7 mouse cellular contexts compared by ENCODE assay signal in genomic region chr5:139483171-139483848, GRCm38 (mm10). TPM values are rescaled to one million over a fixed set of nuclear protein-coding genes. Genes with fewer than 3 reads are reported as not detected.
DNase-seq lines count a peak whose midpoint lies in the region; ATAC-seq and TF ChIP-seq lines count a peak whose summit lies in the region.

No protein-coding gene starts in this region.

- H3K4me1 ChIP-seq in forebrain, postnatal 0 days (ENCODE audit: insufficient read depth) = peaks cover 5% of the 10 kb centered on the region
- peaks cover 6% of the 10 kb centered on the region; the same call in 1 of the 2 replicates for H3K4me1 ChIP-seq in lung, postnatal 0 days (ENCODE audit: insufficient read depth, low read depth, low read length)
- peaks cover 10% of the 10 kb centered on the region; the same call in 1 of the 2 replicates for H3K4me1 ChIP-seq in stomach, embryonic 16.5 days (ENCODE audit: control insufficient read depth, insufficient read depth, low read length)

- H3ac ChIP-seq in C2C12 (ENCODE audit: control insufficient read depth, insufficient read length, low read depth) = peak overlapping the region; percentile 93

- no peak for ATAC-seq in forebrain, postnatal 0 days
- ATAC-seq in lung, postnatal 0 days = no peak
- no peak for ATAC-seq in stomach, embryonic 16.5 days (ENCODE audit: insufficient read depth, low FRiP score)

- peak overlapping the region; percentile 79 for H3K4me2 ChIP-seq in forebrain, postnatal 0 days (ENCODE audit: low read depth)
- H3K4me2 ChIP-seq in lung, postnatal 0 days (replicated peaks; ENCODE audit: low read depth, low read length) = peak overlapping the region; percentile 83
- H3K4me2 ChIP-seq in stomach, embryonic 16.5 days (ENCODE audit: low read depth, low read length) = peak overlapping the region; percentile 97

- TF ChIP-seq CTCF in C2C12 (IDR thresholded peaks at IDR 0.05; ENCODE audit: control insufficient read depth, insufficient read depth, insufficient read length) = no peak
- no peak for TF ChIP-seq CTCF in forebrain, postnatal 0 days (IDR thresholded peaks at IDR 0.05; ENCODE audit: low read depth)
- no peak for TF ChIP-seq CTCF in lung, postnatal 0 days (IDR thresholded peaks at IDR 0.05)

- no peaks in the 10 kb centered on the region; the same call in 1 of the 2 replicates for H3K9me3 ChIP-seq in forebrain, postnatal 0 days (ENCODE audit: low read length)
- H3K9me3 ChIP-seq in lung, postnatal 0 days (ENCODE audit: low read length) = no peaks in the 10 kb centered on the region
- 0 out of 2 replicates have a peak, but pooled peaks cover 6% of the 10 kb centered on the region for H3K9me3 ChIP-seq in stomach, embryonic 16.5 days (replicated peaks; ENCODE audit: control insufficient read depth, low read length)

- H3K79me2 ChIP-seq in C2C12 (ENCODE audit: control insufficient read depth, insufficient read depth) = peaks cover 28% of the 10 kb centered on the region

- no peak overlapping the region for H3K27ac ChIP-seq in forebrain, postnatal 0 days (ENCODE audit: low read depth, low read length)
- H3K27ac ChIP-seq in lung, postnatal 0 days (ENCODE audit: low read length) = peak overlapping the region; percentile 88; the same call in 1 of the 2 replicates
- peak overlapping the region; percentile 46; the same call in 1 of the 2 replicates for H3K27ac ChIP-seq in stomach, embryonic 16.5 days (ENCODE audit: low read length)

- DNase-seq in 416B (ENCODE audit: low read depth) = peak; percentile 52
- DNase-seq in forebrain, postnatal 0 days = no peak
- peak; percentile 57 for DNase-seq in lung, postnatal 0 days (ENCODE audit: low spot score)
- DNase-seq in layer of hippocampus, adult 9-11 months = no peak
- DNase-seq in ovary, adult 18-20 months (ENCODE audit: low spot score) = no peak

- H3K27me3 ChIP-seq in C2C12 (ENCODE audit: control insufficient read depth, insufficient read depth, insufficient read length) = no peaks in the 10 kb centered on the region
- no peaks in the 10 kb centered on the region for H3K27me3 ChIP-seq in forebrain, postnatal 0 days (ENCODE audit: insufficient read depth, low read length)
- H3K27me3 ChIP-seq in lung, postnatal 0 days (replicated peaks; ENCODE audit: insufficient read depth, low read length) = no peaks in the 10 kb centered on the region
- H3K27me3 ChIP-seq in stomach, embryonic 16.5 days (ENCODE audit: control insufficient read depth, insufficient read depth, low read length) = no peaks in the 10 kb centered on the region

- H3K79me3 ChIP-seq in C2C12 (ENCODE audit: low read depth) = peaks cover 14% of the 10 kb centered on the region

- TF ChIP-seq EP300 in lung, postnatal 0 days (IDR thresholded peaks at IDR 0.05) = no peak

- WGBS in forebrain, postnatal 0 days = 60% methylated on average over 14 of the region's 14 CpGs
- whole genome bisulfite sequencing in lung, postnatal 0 days = 48% methylated on average over 14 of the region's 14 CpGs
- WGBS in stomach, embryonic 16.5 days = 52% methylated on average over 14 of the region's 14 CpGs

- H3K4me3 ChIP-seq in C2C12 (ENCODE audit: insufficient read depth, poor library complexity, severe bottlenecking) = peak overlapping the region; percentile 95
- peak overlapping the region; percentile 83 for H3K4me3 ChIP-seq in forebrain, postnatal 0 days (ENCODE audit: low read depth, low read length)
- H3K4me3 ChIP-seq in lung, postnatal 0 days (ENCODE audit: low read depth, low read length) = peak overlapping the region; percentile 83; the same call in 1 of the 2 replicates
- peak overlapping the region; percentile 77 for H3K4me3 ChIP-seq in stomach, embryonic 16.5 days (replicated peaks; ENCODE audit: low read length)

- peak overlapping the region; percentile 71 for H3K9ac ChIP-seq in forebrain, postnatal 0 days
- no peak overlapping the region for H3K9ac ChIP-seq in lung, postnatal 0 days (replicated peaks; ENCODE audit: low read depth)
- H3K9ac ChIP-seq in stomach, embryonic 16.5 days (ENCODE audit: low read length) = peak overlapping the region; percentile 81

- H3K36me3 ChIP-seq in C2C12 (ENCODE audit: control insufficient read depth, insufficient read depth) = peaks cover 35% of the 10 kb centered on the region
- peaks cover 35% of the 10 kb centered on the region for H3K36me3 ChIP-seq in forebrain, postnatal 0 days (ENCODE audit: insufficient read depth)
- H3K36me3 ChIP-seq in lung, postnatal 0 days (ENCODE audit: insufficient read depth, low read length) = peaks cover 29% of the 10 kb centered on the region; the same call in 1 of the 2 replicates
- H3K36me3 ChIP-seq in stomach, embryonic 16.5 days (ENCODE audit: control insufficient read depth, insufficient read depth, low read length) = 0 out of 2 replicates have a peak, but pooled peaks cover 4% of the 10 kb centered on the region

TF ChIP-seq in C2C12, 6 proteins besides CTCF, POLR2A, EP300 and RAD21:
- no peak for TF ChIP-seq MYOD1 (IDR thresholded peaks at IDR 0.05; ENCODE audit: control insufficient read depth, insufficient read length, low read depth)
- no peak for TF ChIP-seq CEBPB (IDR thresholded peaks at IDR 0.05; ENCODE audit: low read depth)
- no peak for TF ChIP-seq MYOG (IDR thresholded peaks at IDR 0.05; ENCODE audit: control insufficient read depth, extremely low read depth, insufficient read length)
- TF ChIP-seq USF1 (IDR thresholded peaks at IDR 0.05; ENCODE audit: low read depth) = no peak
- no peak for TF ChIP-seq FOSL1 (IDR thresholded peaks at IDR 0.05; ENCODE audit: insufficient read depth, low read length, poor library complexity, severe bottlenecking)

RNA-seq across cellular contexts. Expression of gene Zfand2a, which starts 1.0 kb away (rescaled TPM):
- 23.6 TPM for polyA plus RNA-seq in C2C12 (2012; fragmentation: generic; extraction: Trizol)
- 50.4 and 51.7 TPM in 2 replicates for total RNA-seq in forebrain, postnatal 0 days (2014; rRNA removed)
- polyA plus RNA-seq in forebrain, postnatal 0 days (2015; fragmentation: Nextera tagmentation; extraction: Ambion mirVana) = 23.9 and 29.8 TPM in 2 replicates
- polyA plus RNA-seq in lung, postnatal 0 days (2015; fragmentation: Nextera tagmentation; extraction: Ambion mirVana) = 4.8 and 5.1 TPM in 2 replicates
- polyA plus RNA-seq in stomach, embryonic 16.5 days (2015; fragmentation: Nextera tagmentation; extraction: Ambion mirVana) = 7.1 and 8.2 TPM in 2 replicates

RNA-seq across cellular contexts. Expression of gene 3110082I17Rik, which starts 23.0 kb away (rescaled TPM):
- 31.4 TPM for polyA plus RNA-seq in C2C12 (2012; fragmentation: generic; extraction: Trizol)
- 10.5 and 11.9 TPM in 2 replicates for total RNA-seq in forebrain, postnatal 0 days (2014; rRNA removed)
- polyA plus RNA-seq in forebrain, postnatal 0 days (2015; fragmentation: Nextera tagmentation; extraction: Ambion mirVana) = 17.4 and 19.4 TPM in 2 replicates
- 16.1 and 17.5 TPM in 2 replicates for polyA plus RNA-seq in lung, postnatal 0 days (2015; fragmentation: Nextera tagmentation; extraction: Ambion mirVana)
- 35.2 and 35.7 TPM in 2 replicates for polyA plus RNA-seq in stomach, embryonic 16.5 days (2015; fragmentation: Nextera tagmentation; extraction: Ambion mirVana)

RNA-seq across cellular contexts. Expression of gene Uncx, which starts 60.0 kb away (rescaled TPM):
- polyA plus RNA-seq in C2C12 (2012; fragmentation: generic; extraction: Trizol) = not detected
- total RNA-seq in forebrain, postnatal 0 days (2014; rRNA removed) = 3.4 and 5.8 TPM in 2 replicates
- polyA plus RNA-seq in forebrain, postnatal 0 days (2015; fragmentation: Nextera tagmentation; extraction: Ambion mirVana) = 0.93 and 2.8 TPM in 2 replicates
- not detected in 2 replicates for polyA plus RNA-seq in lung, postnatal 0 days (2015; fragmentation: Nextera tagmentation; extraction: Ambion mirVana)
- polyA plus RNA-seq in stomach, embryonic 16.5 days (2015; fragmentation: Nextera tagmentation; extraction: Ambion mirVana) = not detected in 2 replicates

Comparison
In these comparisons a context has a peak if more than half of its experiments do, and no peak if none do; other contexts are left out.
1. DNase-seq: peak in 416B (single experiment) and lung, postnatal 0 days (single experiment); none in forebrain, postnatal 0 days (single experiment), layer of hippocampus, adult 9-11 months (single experiment) and ovary, adult 18-20 months (single experiment).
2. Peak in every context shown above with its lines, with median percentiles within 50 percentile points of each other: H3K4me3 ChIP-seq and H3K4me2 ChIP-seq.